Mouse (Mus musculus) left cerebral cortex, adult 18-20 months (tissue): ENCODE results near the gene Elmo3. TPM values are rescaled to one million over a fixed set of nuclear protein-coding genes. Genes with fewer than 3 reads are reported as not detected.

Experiments used
- DNase-seq, 2 experiments: peaks; one replicate each; pipeline ENCODE4 v3.0.0; 2021 to 2022; ENCODE audit warnings: low spot score in 2 of 2, mixed read lengths in 1 of 2
- microRNA-seq, 2 experiments: library from miRNA; unstranded; fragments of <30 nt; microRNA quantifications; one replicate each; pipeline ENCODE4 v1.2.0; 2021
- total RNA-seq, 2 experiments: library from RNA; stranded (reverse); gene quantifications; 2 replicates each; pipeline ENCODE4 v1.2.3; 2021

The Elmo3 gene
- total RNA-seq, 2 experiments from 2014 or later, result 1.4 to 1.8 TPM

DNA sequence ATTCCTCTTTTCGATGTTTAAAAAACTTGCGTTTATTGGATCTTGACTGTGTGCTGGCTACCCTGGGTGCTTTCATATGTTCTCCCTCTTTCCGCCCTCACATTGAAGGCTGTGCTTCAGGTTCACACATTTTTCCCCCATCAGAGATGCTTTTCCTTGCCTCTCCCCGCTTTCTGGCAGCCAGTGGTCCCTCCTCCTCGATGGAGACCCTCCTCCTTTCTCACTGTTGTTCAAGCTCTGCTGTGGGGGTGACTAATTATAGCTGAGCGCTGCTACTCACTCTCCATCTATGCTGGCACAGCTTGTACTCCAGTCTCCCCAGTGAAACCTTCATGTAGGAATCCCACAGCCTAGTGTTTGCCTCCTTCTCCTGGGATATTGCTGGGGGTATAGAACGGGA is 44.8 kb downstream of the Elmo3 start:
- DNase-seq, result peak in 1 of 2 experiments; percentile 18

DNA sequence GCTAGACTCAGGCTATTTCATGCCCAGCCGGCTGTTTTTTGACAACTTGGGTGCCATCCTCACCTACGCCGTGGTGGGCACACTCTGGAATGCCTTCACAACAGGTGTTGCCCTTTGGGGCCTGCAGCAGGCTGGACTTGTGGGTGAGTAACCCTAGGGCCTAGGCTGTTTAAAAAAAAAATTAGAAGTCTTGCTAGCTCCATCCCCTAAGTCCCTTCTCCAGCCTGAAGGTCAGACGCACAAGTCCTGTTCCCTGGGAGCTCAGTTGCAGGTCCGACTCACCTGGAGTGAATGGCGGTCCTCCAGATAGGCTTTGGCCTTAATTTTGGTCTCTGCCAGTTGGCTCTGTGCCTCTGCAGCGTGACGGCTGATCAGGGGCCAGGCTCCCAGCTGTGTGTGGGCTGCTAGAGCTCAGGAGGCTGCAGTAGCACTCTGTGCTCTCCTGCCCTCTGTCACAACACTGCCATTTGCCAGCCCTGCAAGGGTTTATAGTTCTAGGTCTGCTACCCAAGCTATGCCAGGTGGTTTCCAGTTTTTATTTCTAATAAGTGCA is 48.3 kb downstream of the Elmo3 start:
- DNase-seq, result no peak

DNA sequence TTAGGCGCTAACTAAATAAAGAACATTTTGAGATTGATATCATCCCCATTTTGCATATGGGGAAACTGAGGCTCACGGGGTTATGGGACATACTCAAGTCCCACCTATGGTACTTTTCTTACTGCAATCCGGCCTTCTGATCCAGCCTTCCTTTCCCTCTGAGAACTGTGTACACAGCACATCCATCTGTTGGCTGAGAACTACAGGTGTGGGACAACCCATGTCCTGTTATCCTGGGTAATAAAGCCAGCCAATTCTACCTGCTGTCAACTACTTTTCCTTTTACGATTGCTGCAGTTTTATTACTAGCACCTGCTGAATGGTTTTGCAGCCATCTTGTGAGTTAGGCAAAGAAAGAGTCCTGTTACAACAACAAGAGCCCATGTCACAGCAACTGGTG is 49.1 kb downstream of the Elmo3 start:
- DNase-seq, result no peak

- no peak for DNase-seq
Observed at GRCm38 (mm10) chr8:105355179-105356024, 50.0 kb downstream of the Elmo3 start.

DNA sequence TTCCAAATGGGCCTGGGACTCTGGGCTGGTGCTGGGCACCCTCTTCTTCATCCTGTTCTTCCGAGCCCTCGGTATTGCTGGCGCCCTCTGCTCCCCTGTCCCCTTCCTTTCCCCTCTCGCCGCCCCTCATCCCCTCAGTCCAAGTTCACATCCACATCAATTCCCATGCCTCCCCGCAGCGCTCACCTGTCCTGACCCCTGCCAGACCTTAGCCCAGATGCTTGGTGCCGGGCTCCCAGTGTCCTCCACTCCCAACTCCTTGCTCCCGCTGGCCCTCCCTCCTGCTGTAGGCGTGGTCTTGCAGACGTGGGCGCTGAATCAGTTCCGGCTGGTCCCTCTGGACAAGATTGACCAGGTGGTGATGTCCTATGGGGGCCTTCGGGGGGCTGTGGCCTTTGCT is 51.3 kb downstream of the Elmo3 start:
- DNase-seq, result no peak

- DNase-seq, result no peak
Observed at GRCm38 (mm10) chr8:105359208-105359607, 53.8 kb downstream of the Elmo3 start.

GRCm38 (mm10) chr8:105359646-105360045 is 54.2 kb downstream of the Elmo3 start:
- DNase-seq, result no peak

Small RNA genes within 50 kb of the gene (microRNA-seq; reads per million reads assigned to microRNA genes)
- gene Gm27320 (0 reads per million in 2 experiments), gene Mir328 (13,625 to 17,417 reads per million in 2 experiments)

Other genes starting within 250 kb of the Elmo3 start
- not detected for gene Ces3b, start 221.8 kb upstream of the Elmo3 start, total RNA-seq
- not detected for gene Ces4a, start 173.8 kb upstream of the Elmo3 start, total RNA-seq
- gene Cbfb, start 134.9 kb upstream of the Elmo3 start, total RNA-seq, result 10 to 100 TPM; 19.4 to 24.7 TPM
- gene D230025D16Rik, start 80.5 kb upstream of the Elmo3 start, total RNA-seq, result 10 to 100 TPM; 37.0 to 40.0 TPM
- 1 to 10 TPM; 3.0 to 3.5 TPM for gene B3gnt9, start 50.4 kb upstream of the Elmo3 start, total RNA-seq
- gene Tradd, start 41.0 kb upstream of the Elmo3 start, total RNA-seq, result 1 to 10 TPM; 7.6 to 8.9 TPM
- gene Fbxl8, start 41.0 kb upstream of the Elmo3 start, total RNA-seq, result 1 to 10 TPM; 1.1 to 1.6 TPM
- 10 to 100 TPM; 25.6 to 26.5 TPM for gene Hsf4, start 35.8 kb upstream of the Elmo3 start, total RNA-seq
- 10 to 100 TPM in 1 of 2 experiments, 1 to 10 TPM in 1; 9.4 to 10.8 TPM for gene Nol3, start 29.5 kb upstream of the Elmo3 start, total RNA-seq
- gene 4931428F04Rik, start 15.7 kb upstream of the Elmo3 start, total RNA-seq, result 10 to 100 TPM; 22.3 to 27.9 TPM
- gene Exoc3l, start 9.5 kb upstream of the Elmo3 start, total RNA-seq, result 1 to 10 TPM; 1.6 TPM
- gene E2f4, start 7.9 kb upstream of the Elmo3 start, total RNA-seq, result 10 to 100 TPM; 37.6 to 39.1 TPM
- 1 to 10 TPM; 4.5 to 4.8 TPM for gene Lrrc29, start 20.7 kb downstream of the Elmo3 start, total RNA-seq
- 10 to 100 TPM; 37.1 to 37.4 TPM for gene Tmem208, start 20.8 kb downstream of the Elmo3 start, total RNA-seq
- gene Fhod1, start 42.4 kb downstream of the Elmo3 start, total RNA-seq, result 1 to 10 TPM; 3.1 to 3.3 TPM
- gene Slc9a5, start 43.2 kb downstream of the Elmo3 start, total RNA-seq, result 10 to 100 TPM; 31.1 to 35.6 TPM
- 1 to 10 TPM; 2.1 to 2.2 TPM for gene Plekhg4, start 67.7 kb downstream of the Elmo3 start, total RNA-seq
- gene Kctd19, start 107.9 kb downstream of the Elmo3 start, total RNA-seq, result not detected
- gene Lrrc36, start 108.0 kb downstream of the Elmo3 start, total RNA-seq, result under 1 TPM; 0.19 to 0.42 TPM
- 10 to 100 TPM; 47.0 to 48.3 TPM for gene Tppp3, start 165.9 kb downstream of the Elmo3 start, total RNA-seq
- 10 to 100 TPM; 41.8 to 42.5 TPM for gene Zdhhc1, start 191.3 kb downstream of the Elmo3 start, total RNA-seq
- gene Hsd11b2, start 213.2 kb downstream of the Elmo3 start, total RNA-seq, result not detected